23 mouse cellular contexts compared by ENCODE assay signal in genomic region chr5:24537618-24538017, GRCm38 (mm10). TPM values are rescaled to one million over a fixed set of nuclear protein-coding genes. Genes with fewer than 3 reads are reported as not detected.
DNase-seq lines count a peak whose midpoint lies in the region; ATAC-seq and TF ChIP-seq lines count a peak whose summit lies in the region.
"Had no signal": no experiment of that assay in that cellular context is flagged by ENCODE, and none has a peak within 500 bp of the region (broad histone marks: within the 10 kb centered on the region; RNA-seq: fewer than 3 reads in every experiment).

No protein-coding gene starts in this region.

- H3K27me3 ChIP-seq in heart, embryonic 12.5 days (replicated peaks): peaks cover 52% of the 10 kb centered on the region
- peaks cover 91% of the 10 kb centered on the region for H3K27me3 ChIP-seq in megakaryocyte, embryonic 14.5 days (replicated peaks)
- H3K27me3 ChIP-seq in lung, postnatal 0 days (replicated peaks; ENCODE audit: insufficient read depth, low read length): 0 out of 2 replicates have a peak, but pooled peaks cover 3% of the 10 kb centered on the region

- ATAC-seq in heart, embryonic 12.5 days (ENCODE audit: insufficient number of reproducible peaks, low FRiP score): no peak
- ATAC-seq in megakaryocyte, adult 5-6 weeks (ENCODE audit: poor library complexity, severe bottlenecking): no peak
- no peak for ATAC-seq in lung, postnatal 0 days

- TF ChIP-seq CTCF in lung, postnatal 0 days (IDR thresholded peaks at IDR 0.05): no peak

- H3K9me3 ChIP-seq in heart, embryonic 12.5 days (replicated peaks): no peaks in the 10 kb centered on the region
- 0 out of 2 replicates have a peak, but pooled peaks cover 3% of the 10 kb centered on the region for H3K9me3 ChIP-seq in megakaryocyte, embryonic 14.5 days
- no peaks in the 10 kb centered on the region for H3K9me3 ChIP-seq in lung, postnatal 0 days (ENCODE audit: low read length)
- H3K9me3 ChIP-seq: heart, embryonic 13.5 days; hindbrain, embryonic 15.5 days; neural tube, embryonic 13.5 days had no signal

- H3K36me3 ChIP-seq in heart, embryonic 12.5 days: no peaks in the 10 kb centered on the region
- H3K36me3 ChIP-seq in megakaryocyte, embryonic 14.5 days (replicated peaks; ENCODE audit: low read length): no peaks in the 10 kb centered on the region
- no peaks in the 10 kb centered on the region for H3K36me3 ChIP-seq in lung, postnatal 0 days (ENCODE audit: insufficient read depth, low read length)
- H3K36me3 ChIP-seq: heart, embryonic 13.5 days; hindbrain, embryonic 15.5 days; neural tube, embryonic 13.5 days had no signal

- TF ChIP-seq EP300 in lung, postnatal 0 days (IDR thresholded peaks at IDR 0.05): no peak

- H3K27ac ChIP-seq in heart, embryonic 12.5 days (ENCODE audit: poor library complexity, severe bottlenecking): no peak overlapping the region
- no peak overlapping the region for H3K27ac ChIP-seq in lung, postnatal 0 days (ENCODE audit: low read length)
- H3K27ac ChIP-seq: heart, embryonic 13.5 days; hindbrain, embryonic 15.5 days; macrophage; neural tube, embryonic 13.5 days had no signal

- H3K9ac ChIP-seq in heart, embryonic 12.5 days: no peak overlapping the region
- no peak overlapping the region for H3K9ac ChIP-seq in lung, postnatal 0 days (replicated peaks; ENCODE audit: low read depth)
- H3K9ac ChIP-seq: heart, embryonic 13.5 days; hindbrain, embryonic 15.5 days; neural tube, embryonic 13.5 days had no signal

- no peak overlapping the region for H3K4me3 ChIP-seq in heart, embryonic 12.5 days
- H3K4me3 ChIP-seq in megakaryocyte, embryonic 14.5 days (replicated peaks): peak overlapping the region; percentile 2
- H3K4me3 ChIP-seq in lung, postnatal 0 days (ENCODE audit: low read depth, low read length): no peak overlapping the region
- H3K4me3 ChIP-seq: heart, embryonic 13.5 days; hindbrain, embryonic 15.5 days; neural tube, embryonic 13.5 days had no signal

- peaks cover 25% of the 10 kb centered on the region for H3K4me1 ChIP-seq in heart, embryonic 12.5 days (replicated peaks)
- H3K4me1 ChIP-seq in megakaryocyte, embryonic 14.5 days: peaks cover 13% of the 10 kb centered on the region
- H3K4me1 ChIP-seq in lung, postnatal 0 days (ENCODE audit: insufficient read depth, low read depth, low read length): 0 out of 2 replicates have a peak, but pooled peaks cover 10% of the 10 kb centered on the region

- no peak overlapping the region for H3K4me2 ChIP-seq in heart, embryonic 12.5 days
- H3K4me2 ChIP-seq in lung, postnatal 0 days (replicated peaks; ENCODE audit: low read depth, low read length): no peak overlapping the region
- H3K4me2 ChIP-seq: heart, embryonic 13.5 days; hindbrain, embryonic 15.5 days; neural tube, embryonic 13.5 days had no signal

- WGBS in heart, embryonic 12.5 days: 65% methylated on average over 16 of the region's 16 CpGs
- WGBS in lung, postnatal 0 days: 64% methylated on average over 16 of the region's 16 CpGs

- peak; percentile 93 for DNase-seq in heart, adult 11 months
- peak; percentile 70 for DNase-seq in gastrocnemius, postnatal 10 days
- DNase-seq in skeletal muscle tissue, adult 2 months (ENCODE audit: low read depth, low spot score): peak; percentile 72
- DNase-seq in lung, postnatal 0 days (ENCODE audit: low spot score): no peak
- DNase-seq: adrenal gland, postnatal 10 days; cerebellum, adult 9-10 months; kidney, adult 8-10 months; thymus, adult 18-20 months had no signal

RNA-seq across cellular contexts. Expression of gene Asb10, which starts 3.2 kb away (rescaled TPM):
- polyA plus RNA-seq in heart, embryonic 12.5 days (2016; fragmentation: Nextera tagmentation; extraction: Ambion mirVana): 3.7 and 4.7 TPM in 2 replicates
- polyA plus RNA-seq in megakaryocyte, embryonic 14.5 days (2012; ENCODE audit: insufficient read depth, low replicate concordance): not detected in 2 replicates
- not detected in 2 replicates for total RNA-seq in megakaryocyte, adult 5-6 weeks (2015)
- total RNA-seq in megakaryocyte, adult 5-6 weeks (2017): not detected in 2 replicates
- total RNA-seq in gastrocnemius, postnatal 10 days (2021): 10 to 100 TPM; 31.3 to 37.4 TPM
- polyA plus RNA-seq in lung, postnatal 0 days (2015; fragmentation: Nextera tagmentation; extraction: Ambion mirVana): 0.21 and 0.29 TPM in 2 replicates
- total RNA-seq: left cerebral cortex, postnatal 25 days had no signal
- polyA plus RNA-seq: C2C12 had no signal

RNA-seq across cellular contexts. Expression of gene Gbx1, which starts 10.6 kb away (rescaled TPM):
- not detected in 2 replicates for polyA plus RNA-seq in heart, embryonic 12.5 days (2016; fragmentation: Nextera tagmentation; extraction: Ambion mirVana)
- polyA plus RNA-seq in megakaryocyte, embryonic 14.5 days (2012; ENCODE audit: insufficient read depth, low replicate concordance): not detected in 2 replicates
- total RNA-seq in megakaryocyte, adult 5-6 weeks (2015): not detected in 2 replicates
- not detected in 2 replicates for total RNA-seq in megakaryocyte, adult 5-6 weeks (2017)
- not detected for total RNA-seq in gastrocnemius, postnatal 10 days (2021)
- 0.06 TPM in 1 of 2 replicates, not detected in the other for polyA plus RNA-seq in lung, postnatal 0 days (2015; fragmentation: Nextera tagmentation; extraction: Ambion mirVana)
- polyA plus RNA-seq: liver, embryonic 16.5 days; macrophage had no signal

RNA-seq across cellular contexts. Expression of gene 4931409K22Rik, which starts 19.0 kb away (rescaled TPM):
- not detected in 2 replicates for polyA plus RNA-seq in heart, embryonic 12.5 days (2016; fragmentation: Nextera tagmentation; extraction: Ambion mirVana)
- not detected in 2 replicates for polyA plus RNA-seq in megakaryocyte, embryonic 14.5 days (2012; ENCODE audit: insufficient read depth, low replicate concordance)
- total RNA-seq in megakaryocyte, adult 5-6 weeks (2015): not detected in 2 replicates
- total RNA-seq in megakaryocyte, adult 5-6 weeks (2017): not detected in 2 replicates
- total RNA-seq in gastrocnemius, postnatal 10 days (2021): not detected
- not detected in 2 replicates for polyA plus RNA-seq in lung, postnatal 0 days (2015; fragmentation: Nextera tagmentation; extraction: Ambion mirVana)
- total RNA-seq: adrenal gland, postnatal 10 days; layer of hippocampus, postnatal 25 days; left cerebral cortex, postnatal 25 days; MEL; midbrain, postnatal 0 days had no signal
- polyA plus RNA-seq: C2C12; large intestine, adult 2 months; liver, embryonic 16.5 days; macrophage; midbrain, postnatal 0 days; urinary bladder, adult 2 months had no signal

RNA-seq across cellular contexts. Expression of gene Abcf2, which starts 39.6 kb away (rescaled TPM):
- 79.0 and 80.6 TPM in 2 replicates for polyA plus RNA-seq in heart, embryonic 12.5 days (2016; fragmentation: Nextera tagmentation; extraction: Ambion mirVana)
- 49.0 and 53.1 TPM in 2 replicates for polyA plus RNA-seq in megakaryocyte, embryonic 14.5 days (2012; ENCODE audit: insufficient read depth, low replicate concordance)
- total RNA-seq in megakaryocyte, adult 5-6 weeks (2015): 18.1 and 24.0 TPM in 2 replicates
- total RNA-seq in megakaryocyte, adult 5-6 weeks (2017): 53.7 and 54.5 TPM in 2 replicates
- 10 to 100 TPM; 66.4 to 74.0 TPM for total RNA-seq in gastrocnemius, postnatal 10 days (2021)
- polyA plus RNA-seq in lung, postnatal 0 days (2015; fragmentation: Nextera tagmentation; extraction: Ambion mirVana): 47.7 TPM in 2 replicates

RNA-seq across cellular contexts. Expression of gene Chpf2, which starts 48.9 kb away (rescaled TPM):
- polyA plus RNA-seq in heart, embryonic 12.5 days (2016; fragmentation: Nextera tagmentation; extraction: Ambion mirVana): 20.1 and 22.8 TPM in 2 replicates
- 36.1 and 95.0 TPM in 2 replicates for polyA plus RNA-seq in megakaryocyte, embryonic 14.5 days (2012; ENCODE audit: insufficient read depth, low replicate concordance)
- total RNA-seq in megakaryocyte, adult 5-6 weeks (2015): 5.0 and 5.1 TPM in 2 replicates
- total RNA-seq in megakaryocyte, adult 5-6 weeks (2017): 11.3 and 13.5 TPM in 2 replicates
- 10 to 100 TPM; 19.6 to 29.4 TPM for total RNA-seq in gastrocnemius, postnatal 10 days (2021)
- polyA plus RNA-seq in lung, postnatal 0 days (2015; fragmentation: Nextera tagmentation; extraction: Ambion mirVana): 18.3 and 22.5 TPM in 2 replicates
